Mouse (Mus musculus) testis, postnatal 10 days (tissue): ENCODE results near the gene Cd300e.

ENCODE experiments used
- DNase-seq: peaks from one replicate; pipeline ENCODE4 v3.0.0; 2021; ENCODE audit warnings: low spot score

The Cd300e gene

GRCm38 (mm10) chr11:115062077-115062476 lies at the start of gene Cd300e:
Cd300e (minus strand) TSS chr11:115062177.
- DNase-seq = no peak

- no peak for DNase-seq
Measured at GRCm38 (mm10) chr11:115110271-115110670, 48.3 kb upstream of the Cd300e start.

- DNase-seq = no peak
Measured at GRCm38 (mm10) chr11:115108176-115108575, 46.2 kb upstream of the Cd300e start.

- DNase-seq = no peak
Measured at GRCm38 (mm10) chr11:115107403-115107916, 45.5 kb upstream of the Cd300e start.

- DNase-seq = no peak
Measured at GRCm38 (mm10) chr11:115106638-115107037, 44.7 kb upstream of the Cd300e start.

GRCm38 (mm10) chr11:115104769-115105563 lies 43.0 kb upstream of the Cd300e start:
- no peak for DNase-seq

- DNase-seq = no peak
Measured at GRCm38 (mm10) chr11:115103470-115104413, 41.8 kb upstream of the Cd300e start.

- DNase-seq = no peak
Measured at GRCm38 (mm10) chr11:115102116-115102515, 40.1 kb upstream of the Cd300e start.

- no peak for DNase-seq
Measured at GRCm38 (mm10) chr11:115101615-115102051, 39.7 kb upstream of the Cd300e start.

- no peak for DNase-seq
Measured at GRCm38 (mm10) chr11:115100741-115101140, 38.8 kb upstream of the Cd300e start.

- DNase-seq = no peak
Measured at GRCm38 (mm10) chr11:115100032-115100621, 38.1 kb upstream of the Cd300e start.

GRCm38 (mm10) chr11:115099241-115099840 lies 37.4 kb upstream of the Cd300e start:
- no peak for DNase-seq

GRCm38 (mm10) chr11:115098203-115098932 lies 36.4 kb upstream of the Cd300e start:
- DNase-seq = no peak

GRCm38 (mm10) chr11:115092140-115092539 lies 30.2 kb upstream of the Cd300e start:
- no peak for DNase-seq

GRCm38 (mm10) chr11:115091362-115091901 lies 29.5 kb upstream of the Cd300e start, which contains the start of gene Rab37:
Rab37 (plus strand) TSS chr11:115091431.
- peak; percentile 52 for DNase-seq

- DNase-seq = no peak
Measured at GRCm38 (mm10) chr11:115089853-115090252, 27.9 kb upstream of the Cd300e start.

- DNase-seq = no peak
Measured at GRCm38 (mm10) chr11:115086213-115086612, 24.2 kb upstream of the Cd300e start.

- no peak for DNase-seq
Measured at GRCm38 (mm10) chr11:115085064-115085463, 23.1 kb upstream of the Cd300e start.

GRCm38 (mm10) chr11:115084595-115084994 lies 22.6 kb upstream of the Cd300e start:
- no peak for DNase-seq

GRCm38 (mm10) chr11:115083376-115084139 lies 21.6 kb upstream of the Cd300e start:
- DNase-seq = peak; percentile 86
